Mouse (Mus musculus) lung, postnatal 14 days (tissue): ENCODE measurements around the gene Ptprt.
A peak's percentile ranks its signal among the peaks of the same experiment; 100 is the strongest.

Source experiments
- DNase-seq: peaks from one replicate; pipeline ENCODE4 v3.0.0; 2021

Ptprt gene

GRCm38 (mm10) chr2:162660941-162661386 lies at the start of gene Ptprt:
Gene Ptprt (minus strand): TSS chr2:162661147.
- no peak for DNase-seq

GRCm38 (mm10) chr2:162710443-162710842 lies 49.5 kb upstream of the Ptprt start:
- no peak for DNase-seq

- peak; percentile 19 for DNase-seq
Observed at GRCm38 (mm10) chr2:162699691-162700090, 38.7 kb upstream of the Ptprt start.

- no peak for DNase-seq
Observed at GRCm38 (mm10) chr2:162699036-162699435, 38.1 kb upstream of the Ptprt start.

GRCm38 (mm10) chr2:162698068-162698467 lies 37.1 kb upstream of the Ptprt start:
- DNase-seq, result no peak

- no peak for DNase-seq
Observed at GRCm38 (mm10) chr2:162697151-162697550, 36.2 kb upstream of the Ptprt start.

GRCm38 (mm10) chr2:162692143-162692542 lies 31.2 kb upstream of the Ptprt start:
- no peak for DNase-seq

- DNase-seq, result peak; percentile 29
Observed at GRCm38 (mm10) chr2:162682674-162683073, 21.7 kb upstream of the Ptprt start.

- DNase-seq, result no peak
Observed at GRCm38 (mm10) chr2:162662431-162662970, 1.6 kb upstream of the Ptprt start.

- no peak for DNase-seq
Observed at GRCm38 (mm10) chr2:162661733-162662132, 786 bp upstream of the Ptprt start.

- DNase-seq, result no peak
Observed at GRCm38 (mm10) chr2:162660231-162660940, 561 bp downstream of the Ptprt start.

- peak; percentile 81 for DNase-seq
Observed at GRCm38 (mm10) chr2:162658997-162659396, 1.9 kb downstream of the Ptprt start.

- no peak for DNase-seq
Observed at GRCm38 (mm10) chr2:162657541-162657940, 3.4 kb downstream of the Ptprt start.

GRCm38 (mm10) chr2:162654416-162654815 lies 6.5 kb downstream of the Ptprt start:
- DNase-seq, result no peak

GRCm38 (mm10) chr2:162638676-162639075 lies 22.3 kb downstream of the Ptprt start:
- DNase-seq, result no peak

GRCm38 (mm10) chr2:162637537-162637936 lies 23.4 kb downstream of the Ptprt start:
- DNase-seq, result no peak

- no peak for DNase-seq
Observed at GRCm38 (mm10) chr2:162636387-162637009, 24.4 kb downstream of the Ptprt start.

GRCm38 (mm10) chr2:162634901-162635300 lies 26.0 kb downstream of the Ptprt start:
- no peak for DNase-seq

- no peak for DNase-seq
Observed at GRCm38 (mm10) chr2:162626076-162626475, 34.9 kb downstream of the Ptprt start.

- no peak for DNase-seq
Observed at GRCm38 (mm10) chr2:162624707-162625106, 36.2 kb downstream of the Ptprt start.

GRCm38 (mm10) chr2:162614256-162614655 lies 46.7 kb downstream of the Ptprt start:
- no peak for DNase-seq

- DNase-seq, result no peak
Observed at GRCm38 (mm10) chr2:162613480-162613879, 47.5 kb downstream of the Ptprt start.

- no peak for DNase-seq
Observed at GRCm38 (mm10) chr2:162602721-162603120, 58.2 kb downstream of the Ptprt start.

- DNase-seq, result no peak
Observed at GRCm38 (mm10) chr2:162591388-162591787, 69.6 kb downstream of the Ptprt start.
